Mouse (Mus musculus) CH12.LX (cell line): Measurements from ENCODE around the gene Gm20388.

ENCODE experiments used
- CTCF ChIP-seq, 2 experiments: IDR thresholded peaks in 1 of 2; conservative IDR thresholded peaks in 1 of 2; 2 replicates each; pipeline ENCODE4 v1.5.1; 2011 to 2012; ENCODE audit warnings: low read depth in 2 of 2, low read length in 2 of 2, improper control_type of control experiment in 1 of 2, inconsistent platforms in 1 of 2, mild to moderate bottlenecking in 1 of 2, moderate library complexity in 1 of 2
- EP300 ChIP-seq: IDR thresholded peaks from 2 replicates; pipeline ENCODE4 v1.6.1; 2011; ENCODE audit warnings: low read length, improper control_type of control experiment
- JUN ChIP-seq: IDR thresholded peaks from 2 replicates; pipeline ENCODE4 v1.6.1; 2011; ENCODE audit warnings: low read depth, mild to moderate bottlenecking, low read length, improper control_type of control experiment, moderate library complexity; ENCODE audit not compliant: insufficient read depth
- MXI1 ChIP-seq: IDR thresholded peaks from 2 replicates; pipeline ENCODE4 v1.6.1; 2011; ENCODE audit warnings: mild to moderate bottlenecking, low read depth, low read length, improper control_type of control experiment
- SIN3A ChIP-seq: IDR thresholded peaks from 2 replicates; pipeline ENCODE4 v1.6.1; 2012; ENCODE audit warnings: low read length, improper control_type of control experiment, inconsistent platforms
- UBTF ChIP-seq: IDR thresholded peaks from 2 replicates; pipeline ENCODE4 v1.6.1; 2012; ENCODE audit warnings: low read depth, mild to moderate bottlenecking, inconsistent platforms, low read length, improper control_type of control experiment, moderate library complexity
- ZC3H11A ChIP-seq: IDR thresholded peaks from 2 replicates; pipeline ENCODE4 v1.6.1; 2012; ENCODE audit warnings: low read depth, mild to moderate bottlenecking, inconsistent platforms, low read length, improper control_type of control experiment

- TF ChIP-seq CTCF (conservative IDR thresholded peaks at IDR 0.05 in 1 of 2, IDR thresholded peaks at IDR 0.05 in 1 of 2; ENCODE audit: low read depth in 2 of 2, low read length in 2 of 2) (no peak), ZC3H11A (no peak), UBTF (no peak), MXI1 (no peak), SIN3A (no peak), JUN (no peak), EP300 (no peak)
These were observed 3531.7 kb downstream of the Gm20388 start for GRCm38 (mm10) chr8:123442351-123442750.
